Comparison of ENCODE assay signal across 18 mouse cellular contexts in genomic region chr10:128702328-128703007, GRCm38 (mm10). TPM values are rescaled to one million over a fixed set of nuclear protein-coding genes. Genes with fewer than 3 reads are reported as not detected.
A peak's percentile ranks its signal among the peaks of the same experiment; 100 is the strongest.
DNase-seq lines count a peak whose midpoint lies in the region; ATAC-seq and TF ChIP-seq lines count a peak whose summit lies in the region.
"Had no signal": no experiment of that assay in that cellular context is flagged by ENCODE, and none has a peak within 500 bp of the region (broad histone marks: within the 10 kb centered on the region; RNA-seq: fewer than 3 reads in every experiment).

No protein-coding gene starts in this region.

- H3K4me3 ChIP-seq in liver, embryonic 14.5 days (ENCODE audit: insufficient read depth in 1 of 2, low read depth in 2 of 2, low read length in 2 of 2), result no peak overlapping the region
- H3K4me3 ChIP-seq: forebrain, embryonic 13.5 days; gastrocnemius, adult 2 months; midbrain, embryonic 13.5 days; neural tube, embryonic 12.5 days had no signal

- no peaks in the 10 kb centered on the region for H3K27me3 ChIP-seq in liver, embryonic 14.5 days (ENCODE audit: control insufficient read depth, insufficient read depth, low read length)
- H3K27me3 ChIP-seq: limb, embryonic 12.5 days; neural tube, embryonic 12.5 days had no signal

- peaks cover 51% of the 10 kb centered on the region for H3K36me3 ChIP-seq in liver, embryonic 14.5 days (replicated peaks; ENCODE audit: control insufficient read depth, insufficient read depth, low read depth)

- ATAC-seq in liver, embryonic 14.5 days (ENCODE audit: insufficient read depth), result no peak
- ATAC-seq: forebrain, embryonic 13.5 days; intestine, embryonic 16.5 days; midbrain, embryonic 13.5 days had no signal

- H3K27ac ChIP-seq in liver, embryonic 14.5 days, result no peak overlapping the region
- H3K27ac ChIP-seq: forebrain, embryonic 13.5 days; gastrocnemius, adult 2 months; limb, embryonic 12.5 days; midbrain, embryonic 13.5 days; neural tube, embryonic 12.5 days had no signal

- DNase-seq in adrenal gland, postnatal 10 days, result peak; percentile 44
- no peak for DNase-seq in adrenal gland, postnatal 25 days
- DNase-seq in ovary, adult 18-20 months (ENCODE audit: low spot score), result peak; percentile 49
- DNase-seq in ovary, postnatal 10 days (ENCODE audit: low spot score), result no peak
- DNase-seq in liver, embryonic 14.5 days (ENCODE audit: low read depth in 3 of 3, low spot score in 3 of 3), result no peak
- peak; percentile 66 for DNase-seq in testis, postnatal 14 days (ENCODE audit: low spot score)
- no peak for DNase-seq in MN1 (ENCODE audit: low spot score)
- DNase-seq in thymus, postnatal 4 days, result no peak
- DNase-seq: cerebellum, postnatal 14 days; gastrocnemius, adult 2 months; kidney, postnatal 25 days; layer of hippocampus, postnatal 36 days; right cerebral cortex, adult 18-20 months had no signal

- TF ChIP-seq EP300 in liver, embryonic 14.5 days (IDR thresholded peaks at IDR 0.05; ENCODE audit: low read depth), result no peak

- peak overlapping the region; percentile 91; the same call in 1 of the 2 replicates for H3K4me2 ChIP-seq in liver, embryonic 14.5 days (ENCODE audit: low read depth)

- H3K9me3 ChIP-seq in liver, embryonic 14.5 days (ENCODE audit: control insufficient read depth, low read length), result no peaks in the 10 kb centered on the region
- H3K9me3 ChIP-seq: forebrain, embryonic 13.5 days; limb, embryonic 12.5 days; midbrain, embryonic 13.5 days; neural tube, embryonic 12.5 days had no signal

- H3K9ac ChIP-seq in liver, embryonic 14.5 days (replicated peaks), result no peak overlapping the region
- H3K9ac ChIP-seq: forebrain, embryonic 13.5 days; midbrain, embryonic 13.5 days; neural tube, embryonic 12.5 days had no signal

- 54% methylated on average over 6 of the region's 6 CpGs for WGBS in liver, embryonic 14.5 days (ENCODE audit: insufficient replicate concordance)

- no peak for TF ChIP-seq CTCF in liver, embryonic 14.5 days (IDR thresholded peaks at IDR 0.05; ENCODE audit: low read depth)

- H3K4me1 ChIP-seq in liver, embryonic 14.5 days (replicated peaks; ENCODE audit: control insufficient read depth in 2 of 2, insufficient read depth in 2 of 2, low read length in 1 of 2), result peaks cover 14 to 30% of the 10 kb centered on the region in 2 experiments

RNA-seq across cellular contexts. Expression of gene Pmel, which starts 1.5 kb away (rescaled TPM):
- total RNA-seq in adrenal gland, postnatal 10 days (2021), result 1 to 10 TPM; 2.1 to 2.7 TPM
- 1.5 and 2.2 TPM in 2 replicates for total RNA-seq in adrenal gland, postnatal 25 days (2021)
- polyA plus RNA-seq in liver, embryonic 14.5 days (2012; rRNA removed), result 0.27 and 0.31 TPM in 2 replicates
- 0.20 and 0.50 TPM in 2 replicates for polyA plus RNA-seq in liver, embryonic 14.5 days (2014; fragmentation: Nextera tagmentation; extraction: Ambion mirVana)
- total RNA-seq: gastrocnemius, adult 2 months had no signal

RNA-seq across cellular contexts. Expression of gene Cdk2, which starts 2.4 kb away (rescaled TPM):
- total RNA-seq in adrenal gland, postnatal 10 days (2021), result 10 to 100 TPM; 33.2 to 38.6 TPM
- 27.4 and 29.0 TPM in 2 replicates for total RNA-seq in adrenal gland, postnatal 25 days (2021)
- polyA plus RNA-seq in liver, embryonic 14.5 days (2012; rRNA removed), result 38.8 and 40.7 TPM in 2 replicates
- polyA plus RNA-seq in liver, embryonic 14.5 days (2014; fragmentation: Nextera tagmentation; extraction: Ambion mirVana), result 51.8 and 56.6 TPM in 2 replicates

RNA-seq across cellular contexts. Expression of gene Rab5b, which starts 6.4 kb away (rescaled TPM):
- total RNA-seq in adrenal gland, postnatal 10 days (2021), result 10 to 100 TPM; 91.4 to 96.1 TPM
- 106 and 124 TPM in 2 replicates for total RNA-seq in adrenal gland, postnatal 25 days (2021)
- 17.8 and 19.3 TPM in 2 replicates for polyA plus RNA-seq in liver, embryonic 14.5 days (2012; rRNA removed)
- 24.5 and 26.2 TPM in 2 replicates for polyA plus RNA-seq in liver, embryonic 14.5 days (2014; fragmentation: Nextera tagmentation; extraction: Ambion mirVana)

RNA-seq across cellular contexts. Expression of gene Suox, which starts 28.6 kb away (rescaled TPM):
- 10 to 100 TPM; 19.8 to 24.2 TPM for total RNA-seq in adrenal gland, postnatal 10 days (2021)
- total RNA-seq in adrenal gland, postnatal 25 days (2021), result 18.8 and 21.1 TPM in 2 replicates
- polyA plus RNA-seq in liver, embryonic 14.5 days (2012; rRNA removed), result 8.1 and 8.6 TPM in 2 replicates
- polyA plus RNA-seq in liver, embryonic 14.5 days (2014; fragmentation: Nextera tagmentation; extraction: Ambion mirVana), result 7.6 and 9.9 TPM in 2 replicates

RNA-seq across cellular contexts. Expression of gene Dgka, which starts 42.2 kb away (rescaled TPM):
- 10 to 100 TPM; 16.2 to 17.2 TPM for total RNA-seq in adrenal gland, postnatal 10 days (2021)
- total RNA-seq in adrenal gland, postnatal 25 days (2021), result 15.1 and 17.6 TPM in 2 replicates
- 1.4 and 1.6 TPM in 2 replicates for polyA plus RNA-seq in liver, embryonic 14.5 days (2012; rRNA removed)
- polyA plus RNA-seq in liver, embryonic 14.5 days (2014; fragmentation: Nextera tagmentation; extraction: Ambion mirVana), result 2.0 and 2.1 TPM in 2 replicates

Comparison
In these comparisons a context has a peak if more than half of its experiments do, and no peak if none do; other contexts are left out.
1. DNase-seq: peak in adrenal gland, postnatal 10 days (single experiment), ovary, adult 18-20 months (single experiment) and testis, postnatal 14 days (single experiment); none in adrenal gland, postnatal 25 days (single experiment), ovary, postnatal 10 days (single experiment), liver, embryonic 14.5 days (0 of 3), MN1 (single experiment) and thymus, postnatal 4 days (single experiment).